ENCODE assay signal across 21 mouse cellular contexts in the genomic region with DNA sequence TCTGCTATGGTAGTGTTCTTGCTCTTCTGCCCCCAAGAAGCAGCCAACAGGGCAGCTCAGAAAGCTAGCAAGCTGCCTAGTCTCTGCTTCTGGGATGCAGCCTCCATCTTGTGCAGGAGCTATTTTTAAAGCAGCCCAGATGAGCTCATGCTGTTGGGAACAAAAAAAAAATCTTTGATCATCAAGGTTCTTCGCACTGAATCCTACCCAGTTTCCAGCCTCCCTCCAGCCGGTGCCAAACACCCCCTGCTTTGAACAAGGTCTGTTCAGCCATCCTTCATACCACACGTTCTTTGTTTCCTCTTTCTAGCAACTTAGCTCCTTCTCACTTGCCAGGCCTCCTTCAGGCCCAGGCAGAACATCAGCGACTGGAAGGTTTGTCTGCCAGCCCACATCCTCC.
A peak's percentile ranks its signal among the peaks of the same experiment; 100 is the strongest.
DNase-seq lines count a peak whose midpoint lies in the region; ATAC-seq and TF ChIP-seq lines count a peak whose summit lies in the region.
"Had no signal": no experiment of that assay in that cellular context is flagged by ENCODE, and none has a peak within 500 bp of the region (broad histone marks: within the 10 kb centered on the region; RNA-seq: fewer than 3 reads in every experiment).

No protein-coding gene starts in this region.

- CTCF ChIA-PET in Patski (lab: Charles Lee) = interaction anchor here (1.0 to 2.0 kb wide), 3 partner anchors 12 to 93 kb away, joined by 3 to 5 read pairs (median 5); partner anchors contain the start of gene Nsmce3

- TF ChIP-seq CTCF in Patski (IDR thresholded peaks at IDR 0.05) = no peak
- no peak for TF ChIP-seq CTCF in layer of hippocampus, adult 2 months (conservative IDR thresholded peaks at IDR 0.05)

- H3K27me3 ChIP-seq in Patski = no peaks in the 10 kb centered on the region
- H3K27me3 ChIP-seq: midbrain, embryonic 15.5 days had no signal

- peak; percentile 37 for ATAC-seq in Patski
- ATAC-seq in megakaryocyte-erythroid progenitor cell, adult 5-6 weeks (replicated peaks; ENCODE audit: low FRiP score, low TSS enrichment, poor library complexity, severe bottlenecking) = no peak
- ATAC-seq: activated CD4-positive, CD25-positive, alpha-beta regulatory T cell, adult 4 months; forebrain, embryonic 16.5 days; hindbrain, embryonic 16.5 days had no signal

- no peak overlapping the region for H3K4me3 ChIP-seq in layer of hippocampus, adult 2 months
- H3K4me3 ChIP-seq: erythroblast, embryonic 14.5 days; heart, embryonic 10.5 days; midbrain, embryonic 15.5 days had no signal

- POLR2A ChIA-PET in Patski (lab: Charles Lee) = no interaction called here

- in situ Hi-C loops in Patski (cut with MboI; ENCODE audit: low pct_unique_long_range_greater_than_20kb) = no loop called here

- peak overlapping the region; percentile 94 for H3K27ac ChIP-seq in layer of hippocampus, adult 2 months
- H3K27ac ChIP-seq: heart, embryonic 10.5 days; macrophage; midbrain, embryonic 15.5 days had no signal

- peak; percentile 42 for DNase-seq in adrenal gland, postnatal 14 days
- DNase-seq in adrenal gland, adult 18-20 months (ENCODE audit: low spot score in 2 of 2) = no peak
- peak; percentile 68 for DNase-seq in Patski (ENCODE audit: low read depth, low spot score)
- DNase-seq in layer of hippocampus, adult 2 months (ENCODE audit: low spot score in 2 of 2) = peak; percentile 74 to 83
- DNase-seq in left cerebral cortex, postnatal 25 days (ENCODE audit: low spot score in 2 of 2) = peak; percentile 75 to 93
- DNase-seq in cerebellum, postnatal 4 days (ENCODE audit: low spot score in 2 of 2) = no peak
- no peak for DNase-seq in spleen, adult 12 weeks (ENCODE audit: low spot score)
- DNase-seq: cerebellum, adult 9-10 months; gastrocnemius, postnatal 25 days; heart, postnatal 36 days; kidney, adult 2 months; liver; lung, adult 18-20 months had no signal

- intact Hi-C loops in left cerebral cortex, postnatal 25 days (cut with DNase I) = loop anchor here (2.0 to 5.0 kb wide), 5 partner anchors 29 to 153 kb away; partner anchors contain the start of gene Nsmce3

Comparison
In these comparisons a context has a peak if more than half of its experiments do, and no peak if none do; other contexts are left out.
1. DNase-seq: peak in adrenal gland, postnatal 14 days (single experiment), Patski (single experiment), layer of hippocampus, adult 2 months (2 of 2) and left cerebral cortex, postnatal 25 days (2 of 2); none in adrenal gland, adult 18-20 months (0 of 2), cerebellum, postnatal 4 days (0 of 2) and spleen, adult 12 weeks (single experiment).